ENCODE assay signal across 20 mouse cellular contexts in genomic region chr8:127556964-127557363, GRCm38 (mm10).
DNase-seq lines count a peak whose midpoint lies in the region; ATAC-seq lines count a peak whose summit lies in the region.
"Had no signal": no experiment of that assay in that cellular context is flagged by ENCODE, and none has a peak within 500 bp of the region (broad histone marks: within the 10 kb centered on the region; RNA-seq: fewer than 3 reads in every experiment).

No protein-coding gene starts in this region.

- peak; percentile 70; the same call in 1 of the 2 replicates for ATAC-seq in kidney, embryonic 16.5 days (ENCODE audit: low FRiP score, low TSS enrichment)
- ATAC-seq in embryonic facial prominence, embryonic 15.5 days (ENCODE audit: insufficient number of reproducible peaks, low FRiP score, low TSS enrichment, low read depth): no peak
- ATAC-seq in midbrain, embryonic 16.5 days: peak; percentile 79
- no peak for ATAC-seq in heart, embryonic 12.5 days (ENCODE audit: insufficient number of reproducible peaks, low FRiP score)
- ATAC-seq: forebrain, embryonic 15.5 days; inflammation-experienced regulatory T-cells, adult 6 months had no signal

- no peaks in the 10 kb centered on the region for H3K36me3 ChIP-seq in kidney, embryonic 16.5 days (ENCODE audit: insufficient read depth, low read length)
- H3K36me3 ChIP-seq in embryonic facial prominence, embryonic 15.5 days: no peaks in the 10 kb centered on the region
- no peaks in the 10 kb centered on the region for H3K36me3 ChIP-seq in midbrain, embryonic 16.5 days (ENCODE audit: control insufficient read depth, insufficient read depth, low read length)
- no peaks in the 10 kb centered on the region for H3K36me3 ChIP-seq in heart, embryonic 12.5 days
- H3K36me3 ChIP-seq: forebrain, embryonic 15.5 days; heart, embryonic 15.5 days; hindbrain, embryonic 10.5 days; neural tube, embryonic 12.5 days had no signal

- no peak overlapping the region for H3K4me3 ChIP-seq in kidney, embryonic 16.5 days (ENCODE audit: low read length)
- H3K4me3 ChIP-seq in embryonic facial prominence, embryonic 15.5 days (replicated peaks): no peak overlapping the region
- no peak overlapping the region for H3K4me3 ChIP-seq in midbrain, embryonic 16.5 days (ENCODE audit: low read depth, low read length)
- no peak overlapping the region for H3K4me3 ChIP-seq in heart, embryonic 12.5 days
- H3K4me3 ChIP-seq: forebrain, embryonic 15.5 days; gastrocnemius, adult 2 months; heart, embryonic 15.5 days; hindbrain, embryonic 10.5 days; neural tube, embryonic 12.5 days had no signal

- no peaks in the 10 kb centered on the region for H3K27me3 ChIP-seq in kidney, embryonic 16.5 days (ENCODE audit: insufficient read depth, low read length)
- no peaks in the 10 kb centered on the region for H3K27me3 ChIP-seq in embryonic facial prominence, embryonic 15.5 days
- H3K27me3 ChIP-seq in midbrain, embryonic 16.5 days (ENCODE audit: control insufficient read depth, insufficient read depth, low read depth, low read length): no peaks in the 10 kb centered on the region
- no peaks in the 10 kb centered on the region for H3K27me3 ChIP-seq in heart, embryonic 12.5 days (replicated peaks)
- H3K27me3 ChIP-seq: forebrain, embryonic 15.5 days; heart, embryonic 15.5 days; neural tube, embryonic 12.5 days had no signal

- H3K27ac ChIP-seq in kidney, embryonic 16.5 days (ENCODE audit: low read length): no peak overlapping the region
- 0 out of 2 replicates have a peak overlapping the region, but pooled peaks have one; percentile 25 for H3K27ac ChIP-seq in embryonic facial prominence, embryonic 15.5 days (replicated peaks)
- H3K27ac ChIP-seq in midbrain, embryonic 16.5 days (ENCODE audit: low read length): no peak overlapping the region
- H3K27ac ChIP-seq in heart, embryonic 12.5 days (ENCODE audit: poor library complexity, severe bottlenecking): no peak overlapping the region
- H3K27ac ChIP-seq: forebrain, embryonic 15.5 days; gastrocnemius, adult 2 months; heart, embryonic 15.5 days; hindbrain, embryonic 10.5 days; neural tube, embryonic 12.5 days had no signal

- no peaks in the 10 kb centered on the region for H3K9me3 ChIP-seq in kidney, embryonic 16.5 days (ENCODE audit: low read length)
- H3K9me3 ChIP-seq in embryonic facial prominence, embryonic 15.5 days (replicated peaks): no peaks in the 10 kb centered on the region
- H3K9me3 ChIP-seq in midbrain, embryonic 16.5 days (replicated peaks; ENCODE audit: control insufficient read depth, low read length, poor library complexity, severe bottlenecking): no peaks in the 10 kb centered on the region
- no peaks in the 10 kb centered on the region for H3K9me3 ChIP-seq in heart, embryonic 12.5 days (replicated peaks)
- H3K9me3 ChIP-seq: forebrain, embryonic 15.5 days; heart, embryonic 15.5 days; hindbrain, embryonic 10.5 days; neural tube, embryonic 12.5 days had no signal

- H3K9ac ChIP-seq in kidney, embryonic 16.5 days (replicated peaks; ENCODE audit: low read length): no peak overlapping the region
- H3K9ac ChIP-seq in embryonic facial prominence, embryonic 15.5 days: no peak overlapping the region
- H3K9ac ChIP-seq in midbrain, embryonic 16.5 days (ENCODE audit: low read depth, low read length): no peak overlapping the region
- no peak overlapping the region for H3K9ac ChIP-seq in heart, embryonic 12.5 days
- H3K9ac ChIP-seq: forebrain, embryonic 15.5 days; heart, embryonic 15.5 days; neural tube, embryonic 12.5 days had no signal

- WGBS in kidney, embryonic 16.5 days: 22% methylated on average over 11 of the region's 11 CpGs
- WGBS in embryonic facial prominence, embryonic 15.5 days: 15% methylated on average over 11 of the region's 11 CpGs
- WGBS in midbrain, embryonic 16.5 days: 8% methylated on average over 11 of the region's 11 CpGs
- 59% methylated on average over 11 of the region's 11 CpGs for WGBS in heart, embryonic 12.5 days

- H3K4me1 ChIP-seq in kidney, embryonic 16.5 days (ENCODE audit: insufficient read depth, low read length): peaks cover 6% of the 10 kb centered on the region
- peaks cover 37% of the 10 kb centered on the region for H3K4me1 ChIP-seq in embryonic facial prominence, embryonic 15.5 days
- H3K4me1 ChIP-seq in midbrain, embryonic 16.5 days (ENCODE audit: control insufficient read depth, insufficient read depth, low read length): peaks cover 9% of the 10 kb centered on the region
- H3K4me1 ChIP-seq in heart, embryonic 12.5 days (replicated peaks): peaks cover 6% of the 10 kb centered on the region; the same call in 1 of the 2 replicates

- no peak for DNase-seq in kidney, postnatal 14 days
- DNase-seq in embryo, embryonic 10.5 days (ENCODE audit: low spot score): peak; percentile 55
- no peak for DNase-seq in urinary bladder, adult 18-20 months (ENCODE audit: low spot score in 2 of 2)
- DNase-seq: adrenal gland, postnatal 10 days; B cell, adult 2 months; cerebellum, adult 2 months; gastrocnemius, adult 2 months; heart, adult 18-20 months; kidney, adult 9 months; right cerebral cortex, postnatal 4 days; thymus, adult 18-20 months had no signal

- H3K4me2 ChIP-seq in kidney, embryonic 16.5 days (replicated peaks; ENCODE audit: low read depth, low read length): no peak overlapping the region
- H3K4me2 ChIP-seq in embryonic facial prominence, embryonic 15.5 days (replicated peaks): no peak overlapping the region
- H3K4me2 ChIP-seq in midbrain, embryonic 16.5 days (ENCODE audit: low read length): no peak overlapping the region
- H3K4me2 ChIP-seq in heart, embryonic 12.5 days: no peak overlapping the region
- H3K4me2 ChIP-seq: forebrain, embryonic 15.5 days; heart, embryonic 15.5 days; neural tube, embryonic 12.5 days had no signal

Comparison
In these comparisons a context has a peak if more than half of its experiments do, and no peak if none do; other contexts are left out.
1. ATAC-seq: peak in kidney, embryonic 16.5 days (single experiment) and midbrain, embryonic 16.5 days (single experiment); none in embryonic facial prominence, embryonic 15.5 days (single experiment) and heart, embryonic 12.5 days (single experiment).